Mouse (Mus musculus): ENCODE results near the gene Magi2. TPM values are rescaled to one million over a fixed set of nuclear protein-coding genes. Genes with fewer than 3 reads are reported as not detected.

Gene Magi2
- polyA plus RNA-seq, 1 experiment from 2014 or later = 28.5 TPM

DNA sequence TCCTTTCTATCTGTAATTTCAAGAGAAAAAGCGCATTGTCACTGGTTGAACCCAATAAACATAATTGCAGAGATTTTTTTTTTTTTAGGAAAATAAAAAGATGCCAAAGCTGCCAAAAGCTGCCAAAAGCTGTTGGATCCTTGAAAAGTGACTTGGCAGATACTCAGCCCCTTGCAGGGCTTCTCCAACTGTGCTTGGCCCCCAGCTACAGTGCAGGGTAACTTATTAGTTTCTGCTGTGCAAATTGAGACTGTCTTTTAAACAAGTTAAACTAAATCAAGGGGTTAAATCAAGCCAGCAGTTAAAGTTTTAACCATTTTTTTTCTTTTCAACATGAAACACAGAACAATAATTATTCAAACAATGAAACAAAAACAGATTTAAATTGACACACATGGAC lies 407.1 kb downstream of the Magi2 start:
- H3K4me2 ChIP-seq = no peak overlapping the region
- no peaks in the 10 kb centered on the region for H3K36me3 ChIP-seq
- no peak overlapping the region for H3K4me3 ChIP-seq
- 96% methylated on average over 1 of the region's 1 CpGs for WGBS
- no peaks in the 10 kb centered on the region for H3K4me1 ChIP-seq (replicated peaks)
- no peaks in the 10 kb centered on the region for H3K27me3 ChIP-seq
- no peak overlapping the region for H3K27ac ChIP-seq
- ATAC-seq (ENCODE audit: low FRiP score) = no peak
- no peaks in the 10 kb centered on the region for H3K9me3 ChIP-seq
- no peak overlapping the region for H3K9ac ChIP-seq

DNA sequence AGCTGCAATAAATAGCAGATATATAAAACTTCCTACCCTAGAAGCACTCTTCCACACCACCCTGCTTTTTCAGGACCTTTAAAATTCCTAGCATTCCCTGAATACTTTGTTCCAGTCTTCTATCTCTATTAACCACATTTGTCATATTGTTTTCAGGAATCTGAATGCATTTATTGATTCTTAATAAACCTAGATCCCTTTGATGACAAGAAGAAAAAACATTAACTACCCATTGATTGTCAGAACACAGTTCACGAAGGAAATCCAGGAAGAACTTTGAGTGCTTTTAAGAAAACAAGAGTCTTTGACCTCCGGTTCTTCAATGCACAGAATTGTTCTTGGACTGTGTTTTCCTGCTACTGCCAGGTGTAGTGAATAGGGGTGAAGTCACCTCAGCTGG lies 411.0 kb downstream of the Magi2 start:
- Histone ChIP-seq H3K36me3 (no peaks in the 10 kb centered on the region), H3K9ac (no peak overlapping the region), H3K4me3 (no peak overlapping the region), H3K9me3 (no peaks in the 10 kb centered on the region), H3K4me1 (replicated peaks) (no peaks in the 10 kb centered on the region), H3K4me2 (no peak overlapping the region), H3K27me3 (no peaks in the 10 kb centered on the region), H3K27ac (no peak overlapping the region)
- ATAC-seq (ENCODE audit: low FRiP score) = no peak
- 76% methylated on average over 2 of the region's 2 CpGs for WGBS

DNA sequence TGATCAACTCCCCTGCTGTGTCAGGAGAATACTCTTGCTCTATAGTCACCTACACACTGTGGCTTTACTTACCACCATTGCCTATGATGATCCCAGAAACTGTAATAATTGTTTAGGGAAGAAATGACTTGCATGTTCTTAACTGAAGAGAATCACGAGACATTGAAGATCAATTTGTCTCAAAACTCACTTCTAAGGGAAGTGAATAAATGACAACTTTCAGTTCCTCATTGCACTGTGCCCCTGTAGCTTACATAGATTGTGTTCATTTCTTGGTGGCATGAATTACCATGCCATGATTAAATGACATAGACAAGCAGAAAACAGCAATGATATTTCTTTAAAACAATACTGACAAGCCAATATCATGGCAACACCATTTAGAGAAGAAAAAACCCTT lies 429.1 kb downstream of the Magi2 start:
- no peak overlapping the region for H3K4me3 ChIP-seq
- WGBS = 81% methylated on average over 1 of the region's 1 CpGs
- no peak for ATAC-seq (ENCODE audit: low FRiP score)

DNA sequence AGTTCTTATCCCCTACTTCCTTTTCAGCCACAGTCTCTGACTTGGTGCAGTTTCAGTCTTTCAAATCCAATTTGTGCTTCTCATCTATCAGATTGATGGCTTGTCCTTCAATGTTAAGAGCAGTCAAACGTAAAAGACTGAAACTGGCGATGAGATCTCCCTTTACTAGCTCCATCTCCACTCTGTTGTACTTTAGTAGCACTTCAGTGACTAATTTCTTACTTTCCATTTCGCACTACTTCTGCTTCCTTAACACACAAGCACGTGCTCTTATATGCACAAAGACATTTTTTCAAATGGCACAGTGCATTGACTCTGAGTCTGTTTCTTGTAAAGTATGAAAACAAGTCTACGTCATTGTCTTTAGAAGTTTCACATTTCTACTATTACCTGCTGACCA lies 439.6 kb downstream of the Magi2 start:
- Histone ChIP-seq H3K36me3 (no peaks in the 10 kb centered on the region), H3K4me2 (no peak overlapping the region), H3K27ac (no peak overlapping the region), H3K4me1 (replicated peaks) (no peaks in the 10 kb centered on the region), H3K4me3 (no peak overlapping the region), H3K9me3 (no peaks in the 10 kb centered on the region), H3K27me3 (no peaks in the 10 kb centered on the region), H3K9ac (no peak overlapping the region)
- ATAC-seq (ENCODE audit: low FRiP score) = no peak
- 89% methylated on average over 5 of the region's 5 CpGs for WGBS

More for the DNA sequence above, 429.1 kb downstream of the Magi2 start:
- no peaks in the 10 kb centered on the region for H3K9me3 ChIP-seq
- no peaks in the 10 kb centered on the region for H3K27me3 ChIP-seq
- H3K4me1 ChIP-seq (replicated peaks) = no peaks in the 10 kb centered on the region
- no peak overlapping the region for H3K9ac ChIP-seq
- H3K4me2 ChIP-seq = no peak overlapping the region
- no peak overlapping the region for H3K27ac ChIP-seq
- no peaks in the 10 kb centered on the region for H3K36me3 ChIP-seq

DNA sequence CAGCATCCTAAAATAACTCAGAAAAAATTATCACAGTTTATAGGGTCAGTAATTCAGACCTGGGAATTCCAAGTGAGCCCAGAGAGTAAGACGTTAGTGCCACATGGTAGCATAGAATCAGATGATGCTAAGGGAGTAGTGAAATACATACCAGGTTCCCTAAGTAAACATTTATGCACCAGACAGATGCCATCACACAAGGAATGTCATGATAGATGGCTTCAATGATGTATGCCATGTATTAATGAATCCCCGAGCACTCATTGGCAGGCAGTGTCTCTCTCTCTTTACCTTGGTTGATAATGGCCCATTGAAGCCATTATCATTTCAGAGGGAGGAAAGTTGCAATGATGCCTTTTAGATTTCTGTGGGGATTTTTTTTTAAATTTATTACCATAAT lies 490.5 kb downstream of the Magi2 start:
- H3K27me3 ChIP-seq = no peaks in the 10 kb centered on the region
- H3K27ac ChIP-seq = no peak overlapping the region
- 77% methylated on average over 2 of the region's 2 CpGs for WGBS
- H3K4me2 ChIP-seq = no peak overlapping the region
- no peak overlapping the region for H3K9ac ChIP-seq
- H3K36me3 ChIP-seq = no peaks in the 10 kb centered on the region
- no peaks in the 10 kb centered on the region for H3K9me3 ChIP-seq
- H3K4me1 ChIP-seq (replicated peaks) = no peaks in the 10 kb centered on the region
- H3K4me3 ChIP-seq = no peak overlapping the region
- no peak for ATAC-seq (ENCODE audit: low FRiP score)

DNA sequence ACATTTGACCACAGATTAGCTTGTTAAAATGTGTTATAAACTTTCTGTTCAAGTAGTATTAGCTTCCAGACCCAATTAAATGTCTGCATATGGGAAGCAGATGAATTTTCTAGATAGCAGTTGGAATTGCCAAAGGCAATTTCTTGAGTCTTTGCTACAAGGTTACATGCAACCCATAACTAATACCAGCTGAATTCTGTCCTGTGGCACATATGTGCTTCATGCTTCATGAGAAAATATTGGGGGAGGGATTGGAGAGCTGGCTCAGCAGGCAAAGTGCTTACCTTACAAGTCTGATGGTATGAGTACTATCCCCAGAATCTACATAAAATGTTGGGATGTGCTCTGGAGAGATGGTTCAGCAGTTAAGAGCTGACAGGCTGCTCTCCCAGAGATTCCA lies 499.4 kb downstream of the Magi2 start:
- Histone ChIP-seq H3K4me3 (no peak overlapping the region), H3K4me1 (replicated peaks) (no peaks in the 10 kb centered on the region), H3K9me3 (no peaks in the 10 kb centered on the region), H3K36me3 (no peaks in the 10 kb centered on the region), H3K9ac (no peak overlapping the region), H3K27me3 (no peaks in the 10 kb centered on the region), H3K27ac (no peak overlapping the region), H3K4me2 (no peak overlapping the region)
- no peak for ATAC-seq (ENCODE audit: low FRiP score)

DNA sequence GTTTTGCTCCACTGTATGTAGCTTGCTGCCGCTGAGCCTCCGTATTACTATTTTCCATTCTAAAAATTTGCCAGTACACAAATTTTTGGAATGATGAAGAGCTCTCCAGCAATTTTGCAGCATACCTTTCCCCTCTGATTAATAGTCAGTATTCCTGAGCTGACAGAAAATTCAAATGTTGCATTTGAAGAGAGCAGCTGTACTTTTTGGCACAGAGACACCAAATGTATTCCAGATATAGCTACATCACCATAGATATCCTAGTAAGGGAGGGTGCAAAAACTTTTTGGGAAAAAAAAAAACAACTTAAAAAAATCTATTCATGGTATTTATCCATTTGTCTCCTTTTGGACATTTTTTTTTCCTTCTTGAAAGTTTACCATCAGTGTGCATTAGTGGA lies 518.5 kb downstream of the Magi2 start:
- H3K9me3 ChIP-seq = no peaks in the 10 kb centered on the region
- 96% methylated on average over 2 of the region's 2 CpGs for WGBS

DNA sequence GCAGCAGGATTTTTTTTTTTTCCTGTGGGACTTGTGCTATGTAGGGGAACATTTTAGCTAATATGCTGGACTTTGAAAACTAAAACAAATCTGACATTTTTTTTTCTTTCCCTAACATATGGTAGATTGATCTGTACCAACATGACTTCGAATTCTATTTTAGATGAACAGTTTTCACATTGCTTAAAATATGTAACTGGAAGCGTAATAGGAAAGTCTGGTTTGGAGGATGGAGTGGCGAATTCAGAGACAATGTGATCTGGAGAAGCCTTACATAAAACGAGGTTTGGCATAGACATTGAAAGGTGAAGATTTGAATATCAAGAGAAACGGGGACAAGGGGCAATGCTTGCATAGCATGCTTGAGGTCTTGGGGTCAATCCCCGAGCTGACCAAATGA lies 519.1 kb downstream of the Magi2 start:
- Histone ChIP-seq H3K9me3 (no peaks in the 10 kb centered on the region), H3K4me1 (replicated peaks) (peaks cover 5% of the 10 kb centered on the region; the same call in 1 of the 2 replicates), H3K9ac (no peak overlapping the region), H3K27ac (no peak overlapping the region), H3K36me3 (no peaks in the 10 kb centered on the region), H3K27me3 (no peaks in the 10 kb centered on the region), H3K4me2 (no peak overlapping the region), H3K4me3 (no peak overlapping the region)
- ATAC-seq (ENCODE audit: low FRiP score) = no peak
- WGBS = 41% methylated on average over 6 of the region's 6 CpGs

More for the DNA sequence above, 518.5 kb downstream of the Magi2 start:
- Histone ChIP-seq H3K36me3 (no peaks in the 10 kb centered on the region), H3K9ac (no peak overlapping the region), H3K4me1 (replicated peaks) (peaks cover 5% of the 10 kb centered on the region; the same call in 1 of the 2 replicates), H3K27me3 (no peaks in the 10 kb centered on the region), H3K4me2 (no peak overlapping the region), H3K4me3 (no peak overlapping the region), H3K27ac (no peak overlapping the region)
- no peak for ATAC-seq (ENCODE audit: low FRiP score)

DNA sequence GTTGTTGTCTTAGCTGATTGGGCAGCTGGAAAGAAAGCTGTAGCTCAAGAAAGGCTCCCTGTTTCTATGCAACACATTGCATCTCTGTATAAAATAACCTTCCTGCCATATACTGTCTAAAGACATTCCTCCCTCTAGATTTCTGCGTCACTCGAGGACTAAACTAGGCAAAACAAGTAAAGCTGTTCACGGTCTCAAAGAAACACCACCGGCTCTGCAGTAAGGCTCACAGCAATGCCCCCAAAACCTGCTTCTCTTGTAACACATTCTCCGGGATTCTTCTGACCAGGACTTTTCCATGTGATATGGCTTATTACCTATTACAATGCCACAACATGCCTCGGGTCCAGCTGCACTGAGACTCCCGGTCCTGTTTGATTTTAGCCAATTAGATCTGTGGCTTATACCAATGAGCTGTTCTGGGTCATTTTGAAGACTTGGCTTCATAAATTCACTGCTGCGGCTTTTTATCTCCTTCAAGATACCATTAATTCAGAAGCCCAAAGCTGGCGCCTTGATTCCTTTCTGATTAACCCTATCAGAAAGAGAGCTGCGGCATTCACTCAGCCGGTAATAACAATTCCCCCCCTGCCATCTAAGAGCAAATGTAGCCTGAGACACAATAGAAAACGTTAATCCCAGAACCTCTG lies 520.2 kb downstream of the Magi2 start:
- peaks cover 5% of the 10 kb centered on the region; the same call in 1 of the 2 replicates for H3K4me1 ChIP-seq (replicated peaks)
- peak overlapping the region; percentile 32 for H3K4me2 ChIP-seq
- H3K27me3 ChIP-seq = no peaks in the 10 kb centered on the region
- H3K4me3 ChIP-seq = peak overlapping the region; percentile 8
- H3K27ac ChIP-seq = no peak overlapping the region
- no peaks in the 10 kb centered on the region for H3K9me3 ChIP-seq
- 52% methylated on average over 12 of the region's 12 CpGs for WGBS
- no peaks in the 10 kb centered on the region for H3K36me3 ChIP-seq
- no peak for ATAC-seq (ENCODE audit: low FRiP score)
- H3K9ac ChIP-seq = no peak overlapping the region

DNA sequence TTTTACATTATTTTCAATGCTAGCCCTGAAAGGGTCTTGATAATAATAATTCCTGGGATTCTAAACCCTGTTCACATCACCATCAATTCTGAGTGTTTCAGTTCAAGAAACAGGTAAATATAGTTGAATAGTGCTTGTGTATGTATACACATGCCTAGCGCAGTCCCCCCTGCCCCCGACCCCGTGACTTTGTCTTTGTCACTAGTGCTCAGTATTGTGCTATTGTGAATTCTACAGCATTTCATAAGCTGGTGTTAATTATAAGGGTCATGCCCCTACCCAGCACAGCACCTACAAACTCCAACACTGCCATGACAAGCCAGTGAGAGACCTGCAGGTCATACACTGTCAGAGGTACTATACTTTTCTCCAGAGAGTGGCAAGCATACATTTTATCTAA lies 520.8 kb downstream of the Magi2 start:
- Histone ChIP-seq H3K27ac (no peak overlapping the region), H3K27me3 (no peaks in the 10 kb centered on the region), H3K9me3 (no peaks in the 10 kb centered on the region), H3K9ac (no peak overlapping the region), H3K4me3 (no peak overlapping the region), H3K4me1 (replicated peaks) (peaks cover 5% of the 10 kb centered on the region; the same call in 1 of the 2 replicates), H3K4me2 (no peak overlapping the region), H3K36me3 (no peaks in the 10 kb centered on the region)
- no peak for ATAC-seq (ENCODE audit: low FRiP score)
- WGBS = 55% methylated on average over 3 of the region's 3 CpGs

DNA sequence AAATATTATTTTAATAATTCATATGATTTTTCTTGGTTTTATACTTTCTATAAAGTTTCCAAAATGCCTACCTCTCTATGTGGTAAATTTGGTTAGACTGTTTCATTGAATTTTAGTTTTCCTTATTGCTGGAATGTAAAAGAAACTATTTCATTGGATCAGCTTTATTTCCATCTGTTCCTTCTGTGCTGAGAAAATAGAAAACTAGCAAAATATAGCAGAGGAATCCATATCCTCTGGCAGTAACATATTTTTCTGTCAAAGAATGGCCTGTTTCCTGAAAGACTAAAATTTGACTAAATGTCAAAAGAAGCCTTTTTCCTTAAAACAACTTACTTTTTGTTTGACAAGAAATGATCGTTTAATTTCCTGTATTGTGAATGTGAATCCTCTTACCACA lies 552.4 kb downstream of the Magi2 start:
- 93% methylated on average over 1 of the region's 1 CpGs for WGBS
- ATAC-seq (ENCODE audit: low FRiP score) = no peak
- H3K4me3 ChIP-seq = no peak overlapping the region
- H3K27me3 ChIP-seq = no peaks in the 10 kb centered on the region
- H3K9me3 ChIP-seq = no peaks in the 10 kb centered on the region
- no peaks in the 10 kb centered on the region for H3K36me3 ChIP-seq
- no peak overlapping the region for H3K4me2 ChIP-seq
- no peaks in the 10 kb centered on the region for H3K4me1 ChIP-seq (replicated peaks)
- H3K9ac ChIP-seq = no peak overlapping the region
- no peak overlapping the region for H3K27ac ChIP-seq

DNA sequence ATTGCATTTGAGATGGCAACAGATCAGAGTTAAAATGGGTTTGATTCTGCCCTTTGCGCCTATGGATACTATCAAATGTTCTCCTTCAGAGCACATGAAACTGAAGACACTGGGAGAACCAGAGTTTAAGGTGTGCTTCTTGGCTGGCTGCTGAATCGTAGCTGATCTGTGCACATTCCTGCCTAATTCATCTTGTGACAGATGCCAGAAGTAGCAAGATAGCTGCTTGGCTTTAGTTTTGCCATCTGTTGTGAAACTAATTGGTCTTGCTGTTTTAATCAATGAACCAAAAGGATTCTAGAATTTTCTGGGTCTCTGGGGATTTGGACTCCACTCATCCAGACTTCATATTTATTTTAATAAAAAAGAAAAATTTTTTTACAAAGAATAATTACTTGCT lies 553.2 kb downstream of the Magi2 start:
- Histone ChIP-seq H3K4me1 (replicated peaks) (no peaks in the 10 kb centered on the region), H3K27ac (no peak overlapping the region), H3K4me2 (no peak overlapping the region), H3K9me3 (no peaks in the 10 kb centered on the region), H3K36me3 (no peaks in the 10 kb centered on the region), H3K27me3 (no peaks in the 10 kb centered on the region), H3K4me3 (no peak overlapping the region), H3K9ac (no peak overlapping the region)
- 75% methylated on average over 2 of the region's 2 CpGs for WGBS
- ATAC-seq (ENCODE audit: low FRiP score) = no peak

DNA sequence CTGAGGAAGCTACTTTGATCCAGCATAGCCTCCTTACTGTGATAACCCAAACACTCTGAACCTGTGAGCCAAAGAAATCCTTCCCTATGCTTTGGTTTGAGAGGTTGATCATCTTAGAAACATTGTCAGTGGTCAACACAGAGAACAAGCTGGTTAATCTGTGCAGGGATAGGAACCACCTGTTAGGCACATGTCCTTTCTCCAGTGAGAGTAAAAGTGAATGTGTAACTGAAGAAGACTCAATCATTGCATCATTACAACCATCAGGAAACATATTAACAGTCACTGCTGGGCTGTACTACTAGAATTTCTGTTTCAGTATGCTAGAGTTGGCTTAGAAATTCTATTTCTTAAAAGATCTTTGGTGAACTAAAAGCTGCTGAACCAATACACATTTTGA lies 558.5 kb downstream of the Magi2 start:
- no peak overlapping the region for H3K27ac ChIP-seq
- no peak overlapping the region for H3K4me2 ChIP-seq
- no peaks in the 10 kb centered on the region for H3K27me3 ChIP-seq
- no peaks in the 10 kb centered on the region for H3K36me3 ChIP-seq
- no peak overlapping the region for H3K4me3 ChIP-seq
- no peak for ATAC-seq (ENCODE audit: low FRiP score)
- H3K4me1 ChIP-seq (replicated peaks) = peaks cover 6% of the 10 kb centered on the region
- no peak overlapping the region for H3K9ac ChIP-seq
- H3K9me3 ChIP-seq = no peaks in the 10 kb centered on the region

All from hindbrain, embryonic 13.5 days (tissue).